9 mouse cellular contexts compared by ENCODE assay signal in genomic region chr9:61997860-61998259, GRCm38 (mm10). TPM values are rescaled to one million over a fixed set of nuclear protein-coding genes. Genes with fewer than 3 reads are reported as not detected.
DNase-seq lines count a peak whose midpoint lies in the region; ATAC-seq and TF ChIP-seq lines count a peak whose summit lies in the region.
"Had no signal": no experiment of that assay in that cellular context is flagged by ENCODE, and none has a peak within 500 bp of the region (broad histone marks: within the 10 kb centered on the region; RNA-seq: fewer than 3 reads in every experiment).

No protein-coding gene starts in this region.

- peak; percentile 6 for DNase-seq in hindbrain, embryonic 10.5 days (ENCODE audit: low spot score)
- peak; percentile 18 to 42 for DNase-seq in adrenal gland, adult 18-20 months (ENCODE audit: low spot score in 2 of 2)
- DNase-seq in kidney, adult 2 months: peak; percentile 93
- DNase-seq in ovary, postnatal 10 days (ENCODE audit: low spot score): peak; percentile 27
- DNase-seq in layer of hippocampus, adult 18-20 months (ENCODE audit: low spot score in 2 of 2): no peak
- no peak for DNase-seq in left cerebral cortex, adult 2 months (ENCODE audit: extremely low spot score in 1 of 2, low spot score in 2 of 2)
- no peak for DNase-seq in thymus, postnatal 4 days

- H3K9ac ChIP-seq in hindbrain, embryonic 13.5 days: no peak overlapping the region

- TF ChIP-seq CTCF in kidney, adult 2 months (conservative IDR thresholded peaks at IDR 0.05; ENCODE audit: insufficient read depth, insufficient read length, low read depth, low read length): no peak
- TF ChIP-seq CTCF in left cerebral cortex, adult 2 months (IDR thresholded peaks at IDR 0.05): no peak

- no peaks in the 10 kb centered on the region for H3K9me3 ChIP-seq in hindbrain, embryonic 10.5 days
- no peaks in the 10 kb centered on the region for H3K9me3 ChIP-seq in hindbrain, embryonic 13.5 days

- no peak for ATAC-seq in hindbrain, embryonic 13.5 days (ENCODE audit: low FRiP score)

- WGBS in hindbrain, embryonic 10.5 days: 77% methylated on average over 6 of the region's 6 CpGs
- 45% methylated on average over 6 of the region's 6 CpGs for WGBS in hindbrain, embryonic 13.5 days
- WGBS in kidney, adult 2 months: 11% methylated on average over 6 of the region's 6 CpGs

- no peak for TF ChIP-seq POLR2A in kidney, adult 2 months (IDR thresholded peaks at IDR 0.05; ENCODE audit: low read depth, low read length)

- no peak overlapping the region for H3K27ac ChIP-seq in hindbrain, embryonic 10.5 days
- H3K27ac ChIP-seq in hindbrain, embryonic 13.5 days: no peak overlapping the region
- H3K27ac ChIP-seq in kidney, adult 2 months (ENCODE audit: insufficient read depth, low read depth, low read length): peak overlapping the region; percentile 79
- no peak overlapping the region for H3K27ac ChIP-seq in left cerebral cortex, adult 2 months

- no peaks in the 10 kb centered on the region for H3K27me3 ChIP-seq in hindbrain, embryonic 10.5 days (ENCODE audit: insufficient read depth, poor library complexity, severe bottlenecking)
- no peaks in the 10 kb centered on the region for H3K27me3 ChIP-seq in hindbrain, embryonic 13.5 days
- H3K27me3 ChIP-seq in kidney, adult 2 months (replicated peaks; ENCODE audit: control insufficient read depth, insufficient read depth, low read length): no peaks in the 10 kb centered on the region

- H3K4me1 ChIP-seq in hindbrain, embryonic 10.5 days (replicated peaks): peaks cover 7% of the 10 kb centered on the region; the same call in 1 of the 2 replicates
- H3K4me1 ChIP-seq in hindbrain, embryonic 13.5 days (replicated peaks): no peaks in the 10 kb centered on the region; the same call in 1 of the 2 replicates
- peaks cover 26% of the 10 kb centered on the region for H3K4me1 ChIP-seq in kidney, adult 2 months (ENCODE audit: control insufficient read depth, insufficient read depth, low read length)

- intact Hi-C loops in left cerebral cortex, adult 2 months (cut with DNase I): no loop called here

- H3K4me3 ChIP-seq in hindbrain, embryonic 10.5 days: no peak overlapping the region
- H3K4me3 ChIP-seq in hindbrain, embryonic 13.5 days: no peak overlapping the region
- no peak overlapping the region for H3K4me3 ChIP-seq in kidney, adult 2 months (ENCODE audit: insufficient read depth, low read depth, low read length)
- no peak overlapping the region for H3K4me3 ChIP-seq in left cerebral cortex, adult 2 months
- H3K4me3 ChIP-seq: erythroblast, embryonic 14.5 days had no signal

- no peak overlapping the region for H3K4me2 ChIP-seq in hindbrain, embryonic 13.5 days

- H3K36me3 ChIP-seq in hindbrain, embryonic 10.5 days: no peaks in the 10 kb centered on the region
- H3K36me3 ChIP-seq in hindbrain, embryonic 13.5 days: no peaks in the 10 kb centered on the region
- H3K36me3 ChIP-seq in kidney, adult 2 months (ENCODE audit: control insufficient read depth, insufficient read depth, low read length): no peaks in the 10 kb centered on the region

RNA-seq across cellular contexts. Expression of gene Paqr5, which starts 28.8 kb away (rescaled TPM):
- 0.58 and 0.65 TPM in 2 replicates for polyA plus RNA-seq in hindbrain, embryonic 10.5 days (2016; fragmentation: Nextera tagmentation; extraction: Ambion mirVana)
- polyA plus RNA-seq in hindbrain, embryonic 13.5 days (2015; fragmentation: Nextera tagmentation; extraction: Ambion mirVana): 0.36 and 0.38 TPM in 2 replicates
- 1 to 10 TPM; 3.2 to 5.2 TPM for total RNA-seq in adrenal gland, adult 18-20 months (2021)
- 315 and 347 TPM in 2 replicates for polyA plus RNA-seq in kidney, adult 2 months (2012; rRNA removed)
- total RNA-seq in layer of hippocampus, adult 18-20 months (2021): 1 to 10 TPM; 3.3 to 4.1 TPM
- total RNA-seq in left cerebral cortex, adult 2 months (2021): 1 to 10 TPM; 3.6 to 4.1 TPM
- polyA plus RNA-seq: erythroblast, embryonic 14.5 days had no signal

RNA-seq across cellular contexts. Expression of gene Kif23, which starts 51.3 kb away (rescaled TPM):
- polyA plus RNA-seq in hindbrain, embryonic 10.5 days (2016; fragmentation: Nextera tagmentation; extraction: Ambion mirVana): 75.7 and 110 TPM in 2 replicates
- 18.6 and 22.2 TPM in 2 replicates for polyA plus RNA-seq in hindbrain, embryonic 13.5 days (2015; fragmentation: Nextera tagmentation; extraction: Ambion mirVana)
- 1 to 10 TPM; 2.2 to 3.0 TPM for total RNA-seq in adrenal gland, adult 18-20 months (2021)
- 1.1 and 1.4 TPM in 2 replicates for polyA plus RNA-seq in kidney, adult 2 months (2012; rRNA removed)
- total RNA-seq in layer of hippocampus, adult 18-20 months (2021): 1 to 10 TPM in 1 of 2 experiments, under 1 TPM in 1; 0.58 to 1.6 TPM
- 1 to 10 TPM; 2.6 to 4.7 TPM for total RNA-seq in left cerebral cortex, adult 2 months (2021)

Comparison
In these comparisons a context has a peak if more than half of its experiments do, and no peak if none do; other contexts are left out.
1. DNase-seq: peak in hindbrain, embryonic 10.5 days (single experiment), adrenal gland, adult 18-20 months (2 of 2), kidney, adult 2 months (single experiment) and ovary, postnatal 10 days (single experiment); none in layer of hippocampus, adult 18-20 months (0 of 2), left cerebral cortex, adult 2 months (0 of 2) and thymus, postnatal 4 days (single experiment).